Mouse (Mus musculus) heart, embryonic 15.5 days (tissue): ENCODE measurements around the gene Ccr6. TPM values are rescaled to one million over a fixed set of nuclear protein-coding genes. Genes with fewer than 3 reads are reported as not detected.

Experiments used
- ATAC-seq: fragments of 200-750 bp; cut with Nextera tagmentation; replicated peaks from 2 replicates; pipeline ENCODE4 v1.8.0; 2017; ENCODE audit warnings: low read depth, moderate TSS enrichment; ENCODE audit not compliant: insufficient number of reproducible peaks, insufficient read depth, low FRiP score
- H3K27ac ChIP-seq: fragments of 300-500 bp; sonication (generic); 2 replicates; pipeline ENCODE4 v1.5.1; 2015; ENCODE audit warnings: mild to moderate bottlenecking, inconsistent platforms
- H3K27me3 ChIP-seq: fragments of 300-500 bp; sonication (generic); 2 replicates; pipeline ENCODE4 v1.6.1; 2015; ENCODE audit warnings: inconsistent platforms
- H3K36me3 ChIP-seq: fragments of 300-500 bp; sonication (generic); 2 replicates; pipeline ENCODE4 v1.6.1; 2015; ENCODE audit warnings: mild to moderate bottlenecking, inconsistent platforms
- H3K4me1 ChIP-seq: fragments of 300-500 bp; sonication (generic); replicated peaks from 2 replicates; pipeline ENCODE4 v1.6.1; 2015; ENCODE audit warnings: inconsistent platforms
- H3K4me2 ChIP-seq: fragments of 300-500 bp; sonication (generic); 2 replicates; pipeline ENCODE4 v1.6.1; 2015; ENCODE audit warnings: inconsistent platforms, mild to moderate bottlenecking, moderate library complexity
- H3K4me3 ChIP-seq: fragments of 300-500 bp; sonication (generic); 2 replicates; pipeline ENCODE4 v1.5.1; 2015; ENCODE audit warnings: mild to moderate bottlenecking, inconsistent platforms
- H3K9ac ChIP-seq: fragments of 300-500 bp; sonication (generic); 2 replicates; pipeline ENCODE4 v1.6.1; 2015; ENCODE audit warnings: mild to moderate bottlenecking, inconsistent platforms
- H3K9me3 ChIP-seq: fragments of 300-500 bp; sonication (generic); replicated peaks from 2 replicates; pipeline ENCODE4 v1.6.1; 2016; ENCODE audit warnings: inconsistent platforms
- WGBS: fragments of 180-500 bp; shearing (Covaris S2); methylation state at CpG from one replicate; pipeline ENCODE4 v1.1.7; 2015; ENCODE audit warnings: mixed read lengths; 5-methylcytosine and 5-hydroxymethylcytosine counted together
- polyA plus RNA-seq: library from polyadenylated mRNA; unstranded; fragments of >200 nt; fragmentation: Nextera tagmentation; extraction: Ambion mirVana; gene quantifications from 2 replicates; pipeline ENCODE4 v1.2.1, GENCODE M21; 2015

Gene Ccr6
- polyA plus RNA-seq, 1 experiment from 2014 or later = 0.21 TPM

- Histone ChIP-seq H3K9me3 (no peaks in the 10 kb centered on the region), H3K4me2 (no peak overlapping the region), H3K36me3 (no peaks in the 10 kb centered on the region), H3K27me3 (no peaks in the 10 kb centered on the region; the same call in 1 of the 2 replicates), H3K4me1 (no peaks in the 10 kb centered on the region), H3K4me3 (no peak overlapping the region), H3K27ac (no peak overlapping the region), H3K9ac (no peak overlapping the region)
- ATAC-seq = no peak
- 79% methylated on average over 4 of the region's 4 CpGs for whole genome bisulfite sequencing
Measured at GRCm38 (mm10) chr17:8234537-8234936, 1.3 kb upstream of the Ccr6 start.

- 60% methylated on average over 15 of the region's 15 CpGs for WGBS
- no peak overlapping the region for H3K4me3 ChIP-seq
- no peak overlapping the region for H3K9ac ChIP-seq
- H3K27me3 ChIP-seq = no peaks in the 10 kb centered on the region
- no peak overlapping the region for H3K27ac ChIP-seq
- H3K4me2 ChIP-seq = no peak overlapping the region
- no peaks in the 10 kb centered on the region for H3K9me3 ChIP-seq
- no peaks in the 10 kb centered on the region for H3K4me1 ChIP-seq
- no peak for ATAC-seq
- H3K36me3 ChIP-seq = no peaks in the 10 kb centered on the region
Measured at GRCm38 (mm10) chr17:8238012-8238710, 2.3 kb downstream of the Ccr6 start.

DNA sequence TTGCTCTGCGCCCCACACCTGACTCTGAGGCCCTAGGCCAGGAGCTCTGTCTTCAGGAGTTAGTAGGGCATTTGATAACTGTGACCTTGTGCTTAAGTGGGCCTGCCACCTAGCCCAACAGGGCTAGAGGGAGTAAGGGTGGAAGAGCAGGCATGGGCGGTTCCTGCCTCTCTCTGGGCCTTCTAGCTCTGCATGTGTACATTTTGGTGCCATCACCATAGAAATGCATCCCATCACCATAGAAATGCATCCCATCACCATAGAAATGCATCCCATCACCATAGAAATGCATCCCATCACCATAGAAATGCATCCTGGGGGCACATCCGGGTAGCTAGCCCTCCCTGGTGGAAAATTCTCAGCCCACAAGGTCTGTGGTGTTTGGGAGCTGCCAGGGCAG lies 3.7 kb downstream of the Ccr6 start:
- Histone ChIP-seq H3K27me3 (0 out of 2 replicates have a peak, but pooled peaks cover 8% of the 10 kb centered on the region), H3K27ac (no peak overlapping the region), H3K36me3 (no peaks in the 10 kb centered on the region), H3K4me1 (no peaks in the 10 kb centered on the region), H3K9me3 (no peaks in the 10 kb centered on the region), H3K9ac (no peak overlapping the region), H3K4me3 (no peak overlapping the region), H3K4me2 (no peak overlapping the region)
- ATAC-seq = no peak
- WGBS = 69% methylated on average over 3 of the region's 3 CpGs

- Histone ChIP-seq H3K36me3 (no peaks in the 10 kb centered on the region), H3K27me3 (0 out of 2 replicates have a peak, but pooled peaks cover 9% of the 10 kb centered on the region), H3K4me1 (no peaks in the 10 kb centered on the region), H3K4me3 (no peak overlapping the region), H3K9ac (no peak overlapping the region), H3K9me3 (no peaks in the 10 kb centered on the region), H3K27ac (no peak overlapping the region), H3K4me2 (no peak overlapping the region)
- 60% methylated on average over 4 of the region's 4 CpGs for WGBS
- no peak for ATAC-seq
Measured at GRCm38 (mm10) chr17:8240517-8240916, 4.7 kb downstream of the Ccr6 start.

GRCm38 (mm10) chr17:8241645-8242044 lies 5.8 kb downstream of the Ccr6 start:
- H3K9me3 ChIP-seq = no peaks in the 10 kb centered on the region
- no peaks in the 10 kb centered on the region for H3K4me1 ChIP-seq
- 64% methylated on average over 12 of the region's 12 CpGs for WGBS
- no peak overlapping the region for H3K27ac ChIP-seq
- H3K4me2 ChIP-seq = no peak overlapping the region
- no peak for ATAC-seq
- no peak overlapping the region for H3K4me3 ChIP-seq
- no peak overlapping the region for H3K9ac ChIP-seq
- H3K27me3 ChIP-seq = 0 out of 2 replicates have a peak, but pooled peaks cover 9% of the 10 kb centered on the region
- H3K36me3 ChIP-seq = no peaks in the 10 kb centered on the region

- Histone ChIP-seq H3K9ac (no peak overlapping the region), H3K4me2 (no peak overlapping the region), H3K36me3 (no peaks in the 10 kb centered on the region), H3K27me3 (0 out of 2 replicates have a peak, but pooled peaks cover 9% of the 10 kb centered on the region), H3K4me3 (no peak overlapping the region), H3K4me1 (no peaks in the 10 kb centered on the region), H3K9me3 (no peaks in the 10 kb centered on the region), H3K27ac (no peak overlapping the region)
- no peak for ATAC-seq
- 79% methylated on average over 11 of the region's 11 CpGs for WGBS
Measured at GRCm38 (mm10) chr17:8242186-8242585, 6.3 kb downstream of the Ccr6 start.

- no peaks in the 10 kb centered on the region for H3K36me3 ChIP-seq
- 69% methylated on average over 2 of the region's 2 CpGs for WGBS
- ATAC-seq = no peak
- no peak overlapping the region for H3K4me3 ChIP-seq
- H3K9ac ChIP-seq = no peak overlapping the region
- H3K4me1 ChIP-seq = no peaks in the 10 kb centered on the region
- H3K27ac ChIP-seq = no peak overlapping the region
- H3K9me3 ChIP-seq = no peaks in the 10 kb centered on the region
- H3K27me3 ChIP-seq = peaks cover 14% of the 10 kb centered on the region; the same call in 1 of the 2 replicates
- no peak overlapping the region for H3K4me2 ChIP-seq
Measured at GRCm38 (mm10) chr17:8244124-8244523, 8.3 kb downstream of the Ccr6 start.

DNA sequence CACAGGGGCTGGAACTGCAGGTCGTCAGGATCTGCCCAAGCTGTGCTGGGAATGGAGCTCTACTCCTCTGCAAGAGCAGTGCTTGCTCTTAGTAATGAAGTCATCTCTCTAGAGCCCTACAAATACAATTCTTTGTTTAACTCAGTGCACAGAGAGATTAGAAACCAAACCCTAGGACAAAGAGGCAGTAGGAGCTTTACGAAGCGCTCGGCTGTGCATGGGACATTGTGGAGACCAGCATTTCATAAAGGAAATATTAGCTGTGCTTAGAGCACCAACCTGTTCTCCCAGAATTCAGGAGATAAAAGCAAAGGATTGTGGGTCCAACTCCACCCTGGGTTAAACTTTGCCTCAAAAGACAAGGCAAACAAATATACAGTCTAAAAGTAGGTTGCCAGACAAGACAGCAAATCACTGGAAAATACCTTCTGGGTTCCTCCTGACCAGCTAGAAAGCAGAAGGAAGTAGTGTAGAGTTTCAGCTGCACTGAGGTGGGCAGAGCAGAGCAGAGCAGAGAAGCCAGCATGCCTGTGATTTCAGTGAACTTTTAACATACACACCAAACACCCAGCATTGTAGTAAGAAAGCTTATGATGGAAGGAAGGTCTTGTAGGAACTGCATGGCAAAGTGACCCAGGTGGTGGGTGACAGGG lies 10.4 kb downstream of the Ccr6 start:
- H3K4me1 ChIP-seq = no peaks in the 10 kb centered on the region
- 71% methylated on average over 4 of the region's 4 CpGs for WGBS
- H3K27me3 ChIP-seq = peaks cover 14% of the 10 kb centered on the region; the same call in 1 of the 2 replicates
- H3K36me3 ChIP-seq = no peaks in the 10 kb centered on the region
- no peak for ATAC-seq
- H3K27ac ChIP-seq = no peak overlapping the region
- H3K4me3 ChIP-seq = no peak overlapping the region
- no peak overlapping the region for H3K4me2 ChIP-seq
- no peak overlapping the region for H3K9ac ChIP-seq
- H3K9me3 ChIP-seq = no peaks in the 10 kb centered on the region

GRCm38 (mm10) chr17:8251704-8252103 lies 15.9 kb downstream of the Ccr6 start:
- Histone ChIP-seq H3K4me2 (no peak overlapping the region), H3K9me3 (no peaks in the 10 kb centered on the region), H3K27me3 (peaks cover 5% of the 10 kb centered on the region; the same call in 1 of the 2 replicates), H3K4me1 (no peaks in the 10 kb centered on the region), H3K9ac (no peak overlapping the region), H3K4me3 (no peak overlapping the region), H3K36me3 (no peaks in the 10 kb centered on the region), H3K27ac (no peak overlapping the region)
- ATAC-seq = no peak
- WGBS = 86% methylated on average over 7 of the region's 7 CpGs

- no peak for ATAC-seq
- H3K27ac ChIP-seq = no peak overlapping the region
Measured at GRCm38 (mm10) chr17:8254268-8254667, 18.4 kb downstream of the Ccr6 start.

GRCm38 (mm10) chr17:8254914-8255313 lies 19.1 kb downstream of the Ccr6 start:
- H3K4me3 ChIP-seq = no peak overlapping the region
- no peaks in the 10 kb centered on the region for H3K9me3 ChIP-seq
- no peak overlapping the region for H3K4me2 ChIP-seq
- 0 out of 2 replicates have a peak, but pooled peaks cover 5% of the 10 kb centered on the region for H3K27me3 ChIP-seq
- ATAC-seq = no peak
- H3K27ac ChIP-seq = no peak overlapping the region
- H3K4me1 ChIP-seq = no peaks in the 10 kb centered on the region
- no peak overlapping the region for H3K9ac ChIP-seq
- H3K36me3 ChIP-seq = no peaks in the 10 kb centered on the region
- 64% methylated on average over 3 of the region's 3 CpGs for WGBS

More at GRCm38 (mm10) chr17:8254268-8254667, 18.4 kb downstream of the Ccr6 start:
- Histone ChIP-seq H3K4me3 (no peak overlapping the region), H3K9me3 (no peaks in the 10 kb centered on the region), H3K36me3 (no peaks in the 10 kb centered on the region), H3K9ac (no peak overlapping the region), H3K4me1 (no peaks in the 10 kb centered on the region), H3K4me2 (no peak overlapping the region), H3K27me3 (0 out of 2 replicates have a peak, but pooled peaks cover 2% of the 10 kb centered on the region)
